Mouse (Mus musculus): ENCODE data around the gene D17H6S53E.

DNA sequence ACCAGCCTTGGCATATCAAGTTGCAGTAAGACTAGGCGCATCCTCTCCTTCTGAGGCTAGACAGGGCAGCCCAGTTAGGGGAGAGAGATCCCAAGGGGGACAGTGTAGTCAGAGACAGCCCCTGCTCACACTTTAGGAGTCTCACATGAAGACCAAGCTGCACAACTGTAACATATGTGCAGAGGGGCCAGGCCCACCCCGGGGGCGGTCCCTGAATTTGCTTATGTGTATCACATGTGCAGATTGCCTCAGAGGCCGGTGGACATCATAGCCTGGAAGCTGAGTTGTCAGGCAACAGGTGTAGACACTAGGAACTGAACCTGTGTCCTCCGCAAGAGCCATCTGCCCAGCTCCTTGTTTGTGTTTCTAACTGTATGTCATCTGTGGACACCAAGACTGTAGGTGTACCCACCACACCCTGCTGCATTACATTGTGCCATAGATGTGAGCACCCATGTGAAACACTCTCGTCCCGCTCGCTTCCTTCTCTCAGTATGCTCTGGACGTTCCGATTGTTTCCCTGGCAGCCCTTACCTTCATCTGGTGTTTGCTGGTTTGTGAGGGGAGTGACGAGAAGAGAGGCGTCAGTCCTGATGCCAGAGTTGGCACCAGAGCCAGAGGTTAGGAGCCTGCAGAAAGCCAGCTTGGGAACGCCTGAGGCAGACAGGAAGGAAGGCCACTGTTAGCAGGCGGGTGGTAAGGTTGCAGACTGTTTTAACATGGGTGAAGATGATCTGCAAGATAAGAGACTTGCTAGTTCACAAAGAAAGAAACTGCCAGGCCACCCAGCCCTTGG, 33.6 kb upstream of the D17H6S53E start:
- TF ChIP-seq POLR2A (IDR thresholded peaks at IDR 0.05; ENCODE audit: control insufficient read depth, low read depth, low read length): no peak
- no peak for TF ChIP-seq CTCF (IDR thresholded peaks at IDR 0.05; ENCODE audit: control insufficient read depth, insufficient read depth, insufficient replicate concordance, low read depth, low read length)

Data from testis, adult 2 months (tissue).